Mouse (Mus musculus): Measurements from ENCODE around the gene Ckb. TPM values are rescaled to one million over a fixed set of nuclear protein-coding genes. Genes with fewer than 3 reads are reported as not detected.
A peak's percentile ranks its signal among the peaks of the same experiment; 100 is the strongest.

Gene Ckb
- polyA plus RNA-seq, 1 experiment from 2014 or later, result 1,376 TPM

GRCm38 (mm10) chr12:111674850-111675486, 2.8 kb upstream of the Ckb start:
- WGBS, result 60% methylated on average over 2 of the region's 2 CpGs
- no peak for ATAC-seq (replicated peaks)
- H3K4me1 ChIP-seq, result peaks cover 42% of the 10 kb centered on the region

GRCm38 (mm10) chr12:111672581-111672980, 443 bp upstream of the Ckb start:
- 0 out of 2 replicates have a peak, but pooled peaks cover 5% of the 10 kb centered on the region for H3K36me3 ChIP-seq (replicated peaks)
- peak overlapping the region; percentile 98 for H3K9ac ChIP-seq
- H3K27ac ChIP-seq, result peak overlapping the region; percentile 93
- no peaks in the 10 kb centered on the region for H3K27me3 ChIP-seq (replicated peaks)
- H3K4me2 ChIP-seq, result peak overlapping the region; percentile 74
- H3K9me3 ChIP-seq, result no peaks in the 10 kb centered on the region
- peak; percentile 26 for ATAC-seq (replicated peaks)
- 8% methylated on average over 12 of the region's 12 CpGs for WGBS
- H3K4me1 ChIP-seq, result peaks cover 45% of the 10 kb centered on the region
- peak overlapping the region; percentile 84 for H3K4me3 ChIP-seq

More at GRCm38 (mm10) chr12:111674850-111675486, 2.8 kb upstream of the Ckb start:
- 0 out of 2 replicates have a peak, but pooled peaks cover 3% of the 10 kb centered on the region for H3K36me3 ChIP-seq (replicated peaks)
- H3K4me2 ChIP-seq, result no peak overlapping the region
- no peak overlapping the region for H3K9ac ChIP-seq
- no peak overlapping the region for H3K27ac ChIP-seq
- no peaks in the 10 kb centered on the region for H3K9me3 ChIP-seq
- no peak overlapping the region for H3K4me3 ChIP-seq
- no peaks in the 10 kb centered on the region for H3K27me3 ChIP-seq (replicated peaks)

DNA sequence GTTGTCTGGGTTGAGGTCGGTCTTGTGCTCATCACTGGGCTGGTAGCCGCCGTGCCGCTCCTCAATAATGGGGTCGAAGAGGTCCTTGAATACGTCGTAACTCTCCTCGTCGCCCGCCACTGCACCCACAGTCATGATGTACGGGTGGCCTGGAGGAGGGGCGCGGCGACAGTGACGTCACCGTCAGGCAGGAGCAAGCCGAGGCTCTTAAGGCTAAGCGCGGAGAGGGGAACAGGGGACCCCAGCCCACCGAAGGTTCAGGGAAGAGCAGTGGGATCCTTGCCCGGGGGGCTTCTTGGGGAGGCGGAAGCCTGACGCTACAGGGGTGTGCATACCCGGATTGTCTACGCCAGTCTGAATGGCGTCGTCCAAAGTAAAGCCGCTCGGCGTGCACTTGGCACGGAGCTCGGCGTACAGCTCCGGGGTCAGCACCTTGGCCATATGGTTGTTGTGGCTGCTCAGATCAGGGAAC, 671 bp downstream of the Ckb start:
- no peaks in the 10 kb centered on the region for H3K9me3 ChIP-seq
- H3K9ac ChIP-seq, result peak overlapping the region; percentile 98
- 0 out of 2 replicates have a peak, but pooled peaks cover 5% of the 10 kb centered on the region for H3K36me3 ChIP-seq (replicated peaks)
- H3K4me2 ChIP-seq, result peak overlapping the region; percentile 74
- H3K27ac ChIP-seq, result peak overlapping the region; percentile 93
- no peaks in the 10 kb centered on the region for H3K27me3 ChIP-seq (replicated peaks)
- H3K4me1 ChIP-seq, result peaks cover 37% of the 10 kb centered on the region
- peak overlapping the region; percentile 84 for H3K4me3 ChIP-seq
- under 1% methylated on average over 34 of the region's 34 CpGs for WGBS
- peak; percentile 74 for ATAC-seq (replicated peaks)

- no peaks in the 10 kb centered on the region for H3K9me3 ChIP-seq
- H3K36me3 ChIP-seq (replicated peaks), result 0 out of 2 replicates have a peak, but pooled peaks cover 5% of the 10 kb centered on the region
- WGBS, result under 1% methylated on average over 35 of the region's 35 CpGs
- no peaks in the 10 kb centered on the region for H3K27me3 ChIP-seq (replicated peaks)
- peak overlapping the region; percentile 98 for H3K9ac ChIP-seq
- H3K4me2 ChIP-seq, result peak overlapping the region; percentile 74
- H3K4me3 ChIP-seq, result peak overlapping the region; percentile 84
- peak overlapping the region; percentile 93 for H3K27ac ChIP-seq
- peak; percentile 6 for ATAC-seq (replicated peaks)
- H3K4me1 ChIP-seq, result peaks cover 37% of the 10 kb centered on the region
These were observed 1.2 kb downstream of the Ckb start for GRCm38 (mm10) chr12:111670976-111671375.

GRCm38 (mm10) chr12:111670371-111670971, 1.7 kb downstream of the Ckb start:
- Histone ChIP-seq H3K4me1 (peaks cover 37% of the 10 kb centered on the region), H3K9ac (peak overlapping the region; percentile 98), H3K4me3 (peak overlapping the region; percentile 84), H3K9me3 (no peaks in the 10 kb centered on the region), H3K36me3 (replicated peaks) (0 out of 2 replicates have a peak, but pooled peaks cover 5% of the 10 kb centered on the region), H3K4me2 (peak overlapping the region; percentile 74), H3K27me3 (replicated peaks) (no peaks in the 10 kb centered on the region), H3K27ac (peak overlapping the region; percentile 93)
- ATAC-seq (replicated peaks), result no peak
- WGBS, result 2% methylated on average over 29 of the region's 29 CpGs

GRCm38 (mm10) chr12:111669961-111670360, 2.2 kb downstream of the Ckb start:
- 35% methylated on average over 8 of the region's 8 CpGs for WGBS
- H3K36me3 ChIP-seq (replicated peaks), result 0 out of 2 replicates have a peak, but pooled peaks cover 5% of the 10 kb centered on the region
- H3K27ac ChIP-seq, result peak overlapping the region; percentile 93; the same call in 1 of the 2 replicates
- peaks cover 37% of the 10 kb centered on the region for H3K4me1 ChIP-seq
- H3K9ac ChIP-seq, result peak overlapping the region; percentile 98; the same call in 1 of the 2 replicates
- H3K27me3 ChIP-seq (replicated peaks), result no peaks in the 10 kb centered on the region
- peak overlapping the region; percentile 74 for H3K4me2 ChIP-seq
- H3K4me3 ChIP-seq, result peak overlapping the region; percentile 84
- H3K9me3 ChIP-seq, result no peaks in the 10 kb centered on the region
- ATAC-seq (replicated peaks), result no peak

GRCm38 (mm10) chr12:111669000-111669788, 2.9 kb downstream of the Ckb start:
- H3K4me2 ChIP-seq, result peak overlapping the region; percentile 74
- no peaks in the 10 kb centered on the region for H3K27me3 ChIP-seq (replicated peaks)
- no peak for ATAC-seq (replicated peaks)
- peaks cover 37% of the 10 kb centered on the region for H3K4me1 ChIP-seq
- H3K4me3 ChIP-seq, result peak overlapping the region; percentile 84
- WGBS, result 45% methylated on average over 23 of the region's 23 CpGs
- H3K9ac ChIP-seq, result peak overlapping the region; percentile 22
- no peaks in the 10 kb centered on the region for H3K9me3 ChIP-seq
- H3K27ac ChIP-seq, result peak overlapping the region; percentile 81
- H3K36me3 ChIP-seq (replicated peaks), result 0 out of 2 replicates have a peak, but pooled peaks cover 5% of the 10 kb centered on the region

GRCm38 (mm10) chr12:111668457-111668912, 3.7 kb downstream of the Ckb start:
- H3K27ac ChIP-seq, result peak overlapping the region; percentile 81
- peaks cover 37% of the 10 kb centered on the region for H3K4me1 ChIP-seq
- H3K9ac ChIP-seq, result peak overlapping the region; percentile 22; the same call in 1 of the 2 replicates
- 0% methylated on average over 8 of the region's 8 CpGs for whole genome bisulfite sequencing
- peak overlapping the region; percentile 74 for H3K4me2 ChIP-seq
- peak; percentile 51 for ATAC-seq (replicated peaks)
- H3K9me3 ChIP-seq, result no peaks in the 10 kb centered on the region
- no peaks in the 10 kb centered on the region for H3K27me3 ChIP-seq (replicated peaks)
- 0 out of 2 replicates have a peak, but pooled peaks cover 5% of the 10 kb centered on the region for H3K36me3 ChIP-seq (replicated peaks)
- H3K4me3 ChIP-seq, result peak overlapping the region; percentile 84

GRCm38 (mm10) chr12:111667421-111667820, 4.7 kb downstream of the Ckb start:
- H3K4me1 ChIP-seq, result peaks cover 30% of the 10 kb centered on the region
- no peak overlapping the region for H3K27ac ChIP-seq
- no peak overlapping the region for H3K9ac ChIP-seq
- ATAC-seq (replicated peaks), result no peak
- no peak overlapping the region for H3K4me3 ChIP-seq
- H3K9me3 ChIP-seq, result no peaks in the 10 kb centered on the region
- no peaks in the 10 kb centered on the region for H3K27me3 ChIP-seq (replicated peaks)
- 0 out of 2 replicates have a peak, but pooled peaks cover 5% of the 10 kb centered on the region for H3K36me3 ChIP-seq (replicated peaks)
- WGBS, result 93% methylated on average over 5 of the region's 5 CpGs
- H3K4me2 ChIP-seq, result no peak overlapping the region

- WGBS, result 81% methylated on average over 13 of the region's 13 CpGs
- Histone ChIP-seq H3K4me2 (no peak overlapping the region), H3K27me3 (replicated peaks) (no peaks in the 10 kb centered on the region), H3K4me3 (no peak overlapping the region), H3K9ac (no peak overlapping the region), H3K4me1 (peaks cover 30% of the 10 kb centered on the region), H3K9me3 (no peaks in the 10 kb centered on the region), H3K36me3 (replicated peaks) (0 out of 2 replicates have a peak, but pooled peaks cover 5% of the 10 kb centered on the region), H3K27ac (no peak overlapping the region)
- no peak for ATAC-seq (replicated peaks)
These were observed 5.8 kb downstream of the Ckb start for GRCm38 (mm10) chr12:111666380-111666779.

GRCm38 (mm10) chr12:111665041-111665880, 6.9 kb downstream of the Ckb start:
- H3K27ac ChIP-seq, result no peak overlapping the region
- H3K4me3 ChIP-seq, result no peak overlapping the region
- ATAC-seq (replicated peaks), result no peak
- H3K9me3 ChIP-seq, result no peaks in the 10 kb centered on the region
- no peak overlapping the region for H3K4me2 ChIP-seq
- peaks cover 22% of the 10 kb centered on the region for H3K4me1 ChIP-seq
- 82% methylated on average over 13 of the region's 13 CpGs for WGBS
- H3K27me3 ChIP-seq (replicated peaks), result no peaks in the 10 kb centered on the region
- H3K9ac ChIP-seq, result no peak overlapping the region
- H3K36me3 ChIP-seq (replicated peaks), result 0 out of 2 replicates have a peak, but pooled peaks cover 4% of the 10 kb centered on the region

Measured in midbrain, embryonic 15.5 days (tissue).